Mouse (Mus musculus) CD4-positive, CD25-positive, alpha-beta regulatory T cell, adult 4 months (primary cell): Measurements from ENCODE around the gene Itgb2. TPM values are rescaled to one million over a fixed set of nuclear protein-coding genes. Genes with fewer than 3 reads are reported as not detected.

Experiments used
- ATAC-seq: one replicate; pipeline ENCODE4 v1.8.0; 2017
- polyA plus RNA-seq, 2 experiments: library from polyadenylated mRNA; unstranded; fragments of 100-300 nt; shearing (Covaris generic); gene quantifications; one replicate each; pipeline ENCODE4 v1.2.1; 2017

Gene Itgb2
- polyA plus RNA-seq, 2 experiments from 2014 or later = 449 to 774 TPM

- ATAC-seq = no peak
These were observed 59.7 kb downstream of the Itgb2 start for GRCm38 (mm10) chr10:77589749-77590148.

GRCm38 (mm10) chr10:77590812-77591211, 60.8 kb downstream of the Itgb2 start:
- peak; percentile 98 for ATAC-seq

- no peak for ATAC-seq
These were observed 61.5 kb downstream of the Itgb2 start for GRCm38 (mm10) chr10:77591546-77591945.

- ATAC-seq = no peak
These were observed 66.0 kb downstream of the Itgb2 start for GRCm38 (mm10) chr10:77596060-77596459.

GRCm38 (mm10) chr10:77603021-77603420, 73.0 kb downstream of the Itgb2 start:
- no peak for ATAC-seq

- ATAC-seq = no peak
These were observed 74.1 kb downstream of the Itgb2 start for GRCm38 (mm10) chr10:77604111-77604510.

- no peak for ATAC-seq
These were observed 74.9 kb downstream of the Itgb2 start for GRCm38 (mm10) chr10:77604958-77605357.

- ATAC-seq = peak; percentile 12
These were observed 75.3 kb downstream of the Itgb2 start for GRCm38 (mm10) chr10:77605368-77605767.

GRCm38 (mm10) chr10:77605908-77606826, 76.1 kb downstream of the Itgb2 start, which contains the start of the genes Sumo3 and Gm49325:
TSS of gene Sumo3 (plus strand) at chr10:77606097.
TSS of gene Gm49325 (plus strand) at chr10:77606197.
- peak; percentile 78 for ATAC-seq

- ATAC-seq = peak; percentile 67
These were observed 76.8 kb downstream of the Itgb2 start for GRCm38 (mm10) chr10:77606855-77607254.

- ATAC-seq = no peak
These were observed 77.4 kb downstream of the Itgb2 start for GRCm38 (mm10) chr10:77607441-77607840.

- ATAC-seq = no peak
These were observed 78.5 kb downstream of the Itgb2 start for GRCm38 (mm10) chr10:77608589-77608988.

GRCm38 (mm10) chr10:77610221-77610961, 80.3 kb downstream of the Itgb2 start:
- ATAC-seq = no peak

- no peak for ATAC-seq
These were observed 83.4 kb downstream of the Itgb2 start for GRCm38 (mm10) chr10:77613409-77613808.

Other genes starting within 250 kb of the Itgb2 start
- gene Adarb1, start 112.0 kb upstream of the Itgb2 start, polyA plus RNA-seq = 1 to 10 TPM in 1 of 2 experiments, under 1 TPM in 1; 0.74 to 1.2 TPM
- gene Fam207a, start 14.5 kb upstream of the Itgb2 start, polyA plus RNA-seq = 10 to 100 TPM; 11.8 to 14.3 TPM
- gene Pttg1ip, start 51.5 kb downstream of the Itgb2 start, polyA plus RNA-seq = 100 to 1,000 TPM; 107 to 179 TPM
- 100 to 1,000 TPM in 1 of 2 experiments, 10 to 100 TPM in 1; 96.6 to 109 TPM for gene Sumo3, start 75.8 kb downstream of the Itgb2 start, polyA plus RNA-seq
- gene Gm49325, start 75.9 kb downstream of the Itgb2 start, polyA plus RNA-seq = 1 to 10 TPM in 1 of 2 experiments, not detected in 1; 3.0 TPM
- gene Ube2g2, start 92.0 kb downstream of the Itgb2 start, polyA plus RNA-seq = 10 to 100 TPM; 42.0 to 65.6 TPM
- gene Tspear, start 156.3 kb downstream of the Itgb2 start, polyA plus RNA-seq = 1 to 10 TPM in 1 of 2 experiments, under 1 TPM in 1; 0.31 to 1.4 TPM
- gene Gm19402, start 160.5 kb downstream of the Itgb2 start, polyA plus RNA-seq = not detected
- not detected for gene Gm9508, start 167.0 kb downstream of the Itgb2 start, polyA plus RNA-seq
- not detected for gene Gm10272, start 176.4 kb downstream of the Itgb2 start, polyA plus RNA-seq
- gene Gm10024, start 181.2 kb downstream of the Itgb2 start, polyA plus RNA-seq = not detected
- gene Gm10142, start 185.6 kb downstream of the Itgb2 start, polyA plus RNA-seq = not detected
- not detected for gene Krtap12-1, start 190.3 kb downstream of the Itgb2 start, polyA plus RNA-seq
- not detected for gene Gm10100, start 196.2 kb downstream of the Itgb2 start, polyA plus RNA-seq
- gene Gm18596, start 212.4 kb downstream of the Itgb2 start, polyA plus RNA-seq = not detected
- not detected for gene Gm9736, start 221.1 kb downstream of the Itgb2 start, polyA plus RNA-seq
- gene Gm3233, start 229.4 kb downstream of the Itgb2 start, polyA plus RNA-seq = not detected
- not detected for gene Gm3238, start 241.1 kb downstream of the Itgb2 start, polyA plus RNA-seq
- not detected for gene Gm7138, start 246.7 kb downstream of the Itgb2 start, polyA plus RNA-seq